Mouse (Mus musculus) CH12F3 (cell line): ENCODE results near the gene Crim1.

ENCODE experiments used
- in situ Hi-C: fragments of 300-500 bp; cut with MboI; formaldehyde crosslinking; loops from 2 replicates; pipeline ENCODE4 v1.14.3; 2020; ENCODE audit warnings: low sequenced_read_pairs

The Crim1 gene

DNA sequence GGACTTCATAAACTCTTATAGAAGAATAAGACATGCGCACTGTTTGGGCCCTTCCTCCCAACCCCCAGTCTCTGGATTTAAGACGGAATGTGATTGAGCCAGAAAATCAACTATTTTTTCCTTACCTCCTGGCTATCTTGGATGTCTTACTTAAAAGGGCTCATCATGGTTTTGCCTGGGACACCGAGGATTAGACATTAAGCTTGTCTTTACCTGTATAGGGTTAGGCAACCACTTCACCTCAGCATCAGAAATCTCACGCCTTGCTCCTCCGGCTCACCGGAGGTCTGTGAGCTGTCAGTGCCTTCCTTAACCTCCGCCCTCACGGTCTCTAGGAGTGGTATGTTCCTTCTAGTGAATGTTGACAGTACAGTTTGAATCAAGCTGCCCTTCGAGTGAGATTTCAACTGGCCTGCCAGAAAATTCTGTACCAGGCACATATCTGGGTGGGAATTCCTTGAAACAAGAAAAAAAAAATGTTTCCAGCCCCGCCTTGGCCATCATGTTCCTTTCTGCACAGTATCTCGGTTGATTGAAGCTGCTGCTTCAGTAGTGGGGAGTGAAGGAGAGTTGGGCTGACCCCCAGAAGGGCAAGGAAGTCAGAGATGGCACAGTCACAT, 121.3 kb downstream of the Crim1 start:
- in situ Hi-C loops: no loop called here

DNA sequence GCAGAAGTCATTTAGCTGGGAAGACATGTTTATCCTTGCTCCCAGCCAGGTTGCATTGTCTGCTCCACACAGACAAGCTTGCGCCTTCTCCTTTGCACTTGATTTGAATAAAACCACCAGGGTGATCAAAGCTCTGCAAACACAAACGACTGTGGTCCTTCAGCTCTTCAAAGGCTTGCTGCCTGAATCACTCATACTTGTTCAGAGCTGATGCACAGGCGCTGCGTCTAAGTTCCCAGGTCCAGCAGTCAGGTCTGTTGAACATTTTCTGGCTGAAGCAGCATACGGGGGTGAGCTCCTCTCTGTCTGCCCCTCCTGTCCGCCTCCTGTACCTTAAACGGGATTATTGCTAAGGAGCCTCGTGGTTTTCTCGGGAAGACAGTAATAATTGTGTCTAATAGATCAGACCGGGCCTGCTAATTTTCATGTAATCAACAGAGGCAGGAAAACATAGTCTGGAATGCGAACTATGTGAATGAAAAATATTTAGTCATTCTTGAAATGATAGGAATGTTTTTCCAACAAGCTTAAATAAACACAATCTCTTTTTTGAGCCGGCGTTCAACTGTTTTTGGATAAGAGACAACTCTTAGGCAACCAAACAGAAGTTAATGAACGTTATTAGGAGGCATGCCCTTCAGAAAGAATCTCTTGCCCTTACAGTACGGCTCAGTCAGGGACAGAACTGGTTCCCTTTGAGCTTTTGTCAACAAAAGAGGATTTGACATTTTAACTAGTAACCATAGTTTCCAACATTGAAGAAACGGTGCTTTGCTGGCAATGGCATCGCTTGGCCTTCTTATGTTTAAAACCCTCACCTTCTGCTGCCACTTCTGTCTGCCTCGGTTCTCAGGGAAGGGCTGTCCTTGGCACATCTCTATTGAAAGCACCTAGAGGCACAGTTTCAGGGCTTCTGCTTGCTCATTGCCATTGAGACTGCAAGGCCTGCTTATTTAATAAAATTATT, 122.6 kb downstream of the Crim1 start:
- in situ Hi-C loops: no loop called here

DNA sequence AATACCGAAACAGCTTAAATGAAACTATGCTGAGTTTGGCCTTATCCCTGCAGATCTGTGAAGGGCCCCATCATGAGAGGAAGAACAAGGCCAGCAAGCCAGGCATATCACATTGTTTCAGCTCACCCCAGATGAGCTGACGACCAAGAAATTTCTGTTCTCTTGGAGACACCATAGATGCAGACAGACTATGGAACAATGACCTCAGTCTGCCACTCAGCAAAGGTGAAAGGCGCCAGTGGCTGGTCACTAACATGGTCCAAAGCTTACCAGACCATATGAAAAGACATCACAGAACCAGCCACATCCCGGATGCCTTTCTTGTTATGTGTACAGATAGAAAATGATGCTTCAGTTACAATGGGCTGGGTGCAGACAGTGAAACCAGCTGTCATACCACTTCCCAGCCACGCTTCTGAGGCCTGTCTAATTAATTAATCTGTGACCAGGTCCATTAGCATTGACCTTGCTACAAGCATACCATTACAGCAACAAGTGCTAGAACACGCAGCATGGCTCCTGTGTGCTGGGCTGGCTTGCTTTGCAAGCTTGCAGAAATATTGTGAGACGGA, 125.8 kb downstream of the Crim1 start:
- in situ Hi-C loops: no loop called here

DNA sequence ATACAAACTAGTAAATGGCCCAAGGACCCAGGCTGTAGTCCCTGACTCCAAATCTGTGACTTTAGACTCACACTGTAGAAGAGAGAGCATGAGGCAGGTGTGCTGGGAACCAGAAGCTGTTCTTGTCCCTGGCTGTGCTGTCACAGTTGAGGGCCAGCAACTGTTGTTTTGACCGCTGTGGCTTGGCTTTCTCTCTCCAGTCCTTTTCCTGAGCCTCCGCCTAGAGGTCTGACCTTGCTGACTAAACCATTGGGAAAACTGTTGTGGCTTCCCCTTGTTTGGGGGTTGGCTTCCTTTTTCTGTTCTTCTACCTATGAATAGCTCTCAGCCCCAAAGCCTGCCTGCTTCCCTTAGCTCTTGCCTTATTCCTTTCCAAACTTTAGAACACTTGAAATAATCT, 126.3 kb downstream of the Crim1 start:
- in situ Hi-C loops: no loop called here

DNA sequence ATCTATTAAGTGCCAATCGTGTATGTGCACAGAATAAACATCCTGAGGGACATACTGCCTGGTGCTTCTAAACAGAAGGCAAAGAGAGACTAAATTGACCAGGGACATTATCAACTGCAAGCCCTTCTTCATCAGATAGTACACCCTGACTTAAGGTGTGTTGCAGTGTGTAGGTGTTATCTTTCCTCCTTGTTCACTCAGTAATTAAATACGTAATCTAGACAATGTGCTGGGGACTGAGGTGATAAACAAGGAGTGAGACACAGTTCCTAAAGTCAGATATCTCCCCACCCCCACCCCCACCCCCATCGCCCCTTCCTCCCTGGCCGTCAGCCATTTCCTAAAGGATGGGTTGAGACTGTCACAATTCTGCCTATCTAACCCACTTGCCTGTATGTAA, 127.1 kb downstream of the Crim1 start:
- in situ Hi-C loops: no loop called here

DNA sequence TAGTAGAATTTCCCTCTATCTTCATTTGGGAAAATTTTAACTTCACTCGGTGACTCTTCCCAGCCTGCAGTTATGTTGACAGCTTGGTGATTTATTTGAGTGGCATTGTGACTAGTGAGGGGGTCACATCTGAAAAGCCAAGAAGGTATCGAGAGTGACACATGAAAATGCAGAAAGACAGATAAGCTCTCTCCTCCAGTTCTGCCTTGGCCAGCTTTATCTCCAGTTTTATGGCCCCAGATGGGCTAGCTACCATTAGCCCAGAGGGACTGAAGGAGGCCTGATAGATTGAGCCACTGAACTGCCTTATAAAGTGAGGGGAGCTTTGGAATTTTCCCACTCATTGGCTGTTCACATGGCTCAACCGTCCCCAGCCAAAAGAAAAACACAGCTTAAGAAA, 128.2 kb downstream of the Crim1 start:
- in situ Hi-C loops: no loop called here

GRCm38 (mm10) chr17:78331438-78331837, 131.4 kb downstream of the Crim1 start:
- in situ Hi-C loops: no loop called here

DNA sequence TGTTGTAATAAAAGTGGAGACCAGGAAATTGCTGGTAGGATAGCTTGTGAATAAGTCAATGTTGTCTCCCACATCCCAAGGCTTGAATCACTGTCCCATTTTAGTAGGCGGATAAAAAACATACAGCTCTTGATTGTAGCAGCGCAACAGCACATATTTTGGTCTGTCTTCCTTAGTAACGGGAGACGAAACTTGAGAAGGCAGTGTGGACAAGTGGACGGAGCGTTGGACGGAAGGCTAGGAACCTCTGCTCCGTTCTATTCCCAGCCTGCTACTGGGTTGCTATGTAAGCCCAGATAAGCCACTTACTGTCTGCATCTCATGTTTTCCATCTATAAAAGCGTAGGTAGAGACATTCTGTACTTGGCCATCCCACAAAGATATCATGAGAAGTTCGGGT, 133.2 kb downstream of the Crim1 start:
- in situ Hi-C loops: no loop called here

DNA sequence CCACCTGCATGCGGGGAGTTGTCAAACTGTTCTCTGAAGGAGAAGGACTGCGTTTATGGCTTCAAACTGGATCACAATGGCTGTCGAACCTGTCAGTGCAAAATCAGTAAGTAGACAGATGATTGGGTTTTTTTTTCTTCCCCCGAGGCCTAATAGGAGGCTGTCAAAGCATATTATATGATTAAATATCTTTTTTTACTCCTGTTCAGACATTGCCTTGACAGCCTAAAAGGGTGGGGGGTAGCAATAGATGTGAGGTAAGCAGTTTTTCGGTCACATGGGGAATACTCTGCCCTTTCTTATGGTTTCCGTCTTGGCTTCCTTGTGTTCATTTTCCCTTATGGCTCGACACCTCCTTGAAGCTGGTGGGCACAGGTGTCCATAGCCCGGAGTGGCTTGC, 135.2 kb downstream of the Crim1 start:
- in situ Hi-C loops: no loop called here

DNA sequence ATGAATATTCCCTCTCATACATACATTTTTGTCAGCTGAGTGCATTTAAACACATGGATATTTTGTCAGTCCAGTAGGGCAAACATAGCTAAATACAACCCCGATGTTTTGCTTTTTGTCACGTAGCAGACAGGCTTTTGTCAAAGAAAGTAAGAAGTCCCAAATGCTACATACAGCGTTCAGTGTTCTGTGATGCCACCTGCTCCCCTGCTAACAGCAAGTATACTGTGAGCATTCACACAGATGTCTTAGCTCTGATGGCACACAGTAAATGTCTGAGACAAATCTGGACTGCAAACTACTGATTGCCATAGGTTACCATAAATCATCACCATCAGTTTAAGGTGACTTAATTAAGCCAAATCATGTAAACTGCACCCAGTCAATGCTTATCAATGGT, 143.6 kb downstream of the Crim1 start:
- in situ Hi-C loops: no loop called here

DNA sequence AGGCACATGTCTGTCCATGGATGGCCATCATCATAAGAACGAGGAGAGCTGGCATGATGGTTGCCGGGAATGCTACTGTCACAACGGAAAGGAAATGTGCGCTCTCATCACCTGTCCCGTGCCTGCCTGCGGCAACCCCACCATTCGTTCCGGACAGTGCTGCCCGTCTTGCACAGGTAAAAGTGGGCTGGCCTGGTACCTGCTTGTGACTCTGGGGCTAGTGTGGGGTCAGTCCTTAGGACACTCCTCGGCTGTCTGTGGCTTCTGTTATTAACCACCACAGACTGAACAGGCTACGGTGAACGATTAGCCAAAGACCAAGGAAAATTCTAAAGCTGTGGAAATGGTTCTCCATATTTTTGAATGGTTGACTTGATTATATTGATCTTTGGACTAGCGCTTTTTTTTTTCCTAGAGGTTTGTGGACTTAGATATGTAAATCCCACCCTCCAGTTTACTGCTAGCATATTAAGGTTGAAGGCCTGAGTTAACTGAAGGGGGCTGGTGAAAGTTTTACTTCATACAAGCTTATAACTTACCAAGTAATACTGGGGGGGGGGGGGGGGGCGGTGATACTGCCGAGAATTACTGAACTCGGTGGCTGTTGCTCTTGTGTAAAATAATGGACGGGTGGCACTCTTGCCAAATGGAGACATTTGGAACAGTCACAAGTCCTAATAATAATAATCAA, 147.2 kb downstream of the Crim1 start:
- in situ Hi-C loops: no loop called here

DNA sequence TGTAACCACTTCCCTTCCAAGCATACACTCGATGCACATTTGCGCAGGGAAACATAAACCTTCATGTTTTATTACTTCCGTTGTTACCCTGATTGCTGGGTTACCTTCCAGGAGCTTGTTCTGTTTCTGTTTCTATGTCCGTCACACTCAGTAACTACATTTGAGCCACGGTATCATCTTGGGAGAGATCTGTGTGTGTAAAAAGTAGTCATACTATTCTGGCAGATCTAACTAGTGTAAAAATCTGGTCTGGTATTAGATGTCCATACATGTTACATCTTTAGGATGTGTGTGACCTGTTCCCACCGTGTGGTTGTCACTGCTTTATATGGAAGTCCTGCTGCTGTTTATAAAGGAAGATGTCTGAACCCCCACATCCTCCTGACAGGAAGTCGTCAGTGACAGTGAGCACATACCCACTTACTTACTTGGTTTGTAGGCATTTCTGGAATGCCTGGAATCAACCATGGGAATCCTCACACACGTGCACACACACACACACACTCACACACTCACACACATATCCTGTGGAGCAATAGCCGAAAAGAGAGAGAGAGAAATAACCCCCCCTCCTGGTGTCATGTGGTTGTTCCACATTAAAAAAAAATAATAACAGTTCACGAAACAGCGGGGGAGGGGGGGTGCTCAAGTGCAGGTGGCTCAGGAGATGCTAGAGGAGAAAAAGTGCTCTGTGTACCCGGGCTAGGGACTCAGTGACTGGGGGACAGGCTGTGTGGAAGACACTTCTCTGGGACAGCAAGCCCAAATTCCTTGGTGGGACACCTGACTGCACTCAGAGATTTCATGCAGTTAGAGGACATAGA, 151.8 kb downstream of the Crim1 start:
- in situ Hi-C loops: no loop called here

- in situ Hi-C loops: no loop called here
Measured at GRCm38 (mm10) chr17:78352500-78352855, 152.4 kb downstream of the Crim1 start.

GRCm38 (mm10) chr17:78354411-78354810, 154.4 kb downstream of the Crim1 start:
- in situ Hi-C loops: no loop called here

DNA sequence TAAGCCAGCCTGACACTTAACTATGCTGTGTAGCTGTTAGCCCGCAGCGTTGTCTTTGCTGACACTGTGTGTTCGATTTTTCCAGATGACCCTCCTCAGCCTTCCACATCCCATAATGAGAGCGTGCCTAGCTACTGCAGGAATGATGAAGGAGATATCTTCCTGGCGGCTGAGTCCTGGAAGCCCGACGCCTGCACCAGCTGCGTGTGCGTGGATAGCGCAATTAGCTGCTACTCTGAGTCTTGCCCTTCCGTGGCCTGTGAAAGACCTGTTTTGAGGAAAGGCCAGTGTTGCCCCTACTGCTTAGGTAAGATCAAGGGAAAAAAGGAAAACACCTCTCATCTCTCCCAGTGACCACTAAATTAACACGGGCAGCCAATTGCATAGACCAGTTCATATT, 154.8 kb downstream of the Crim1 start:
- in situ Hi-C loops: no loop called here

DNA sequence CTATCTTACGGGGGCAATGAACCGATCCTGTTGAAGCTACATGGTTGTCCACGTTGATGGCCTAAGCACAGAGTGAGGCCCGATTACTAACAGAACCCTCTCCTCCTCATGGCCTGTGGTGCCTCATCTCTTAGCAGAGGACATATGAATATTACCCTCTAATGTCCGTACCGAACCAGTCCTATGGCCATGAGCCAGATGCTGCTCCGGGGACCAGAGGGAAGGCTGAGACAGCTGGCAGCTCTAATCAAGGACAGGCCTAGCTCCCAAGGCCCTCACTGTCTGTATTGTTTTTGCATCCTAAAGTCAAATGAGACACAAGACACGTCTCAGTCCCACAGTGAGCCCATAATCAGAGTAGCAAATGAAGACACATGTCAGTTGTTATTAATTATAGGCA, 155.6 kb downstream of the Crim1 start:
- in situ Hi-C loops: no loop called here

GRCm38 (mm10) chr17:78357753-78358152, 157.7 kb downstream of the Crim1 start:
- in situ Hi-C loops: no loop called here

GRCm38 (mm10) chr17:78358251-78358726, 158.2 kb downstream of the Crim1 start:
- in situ Hi-C loops: no loop called here

DNA sequence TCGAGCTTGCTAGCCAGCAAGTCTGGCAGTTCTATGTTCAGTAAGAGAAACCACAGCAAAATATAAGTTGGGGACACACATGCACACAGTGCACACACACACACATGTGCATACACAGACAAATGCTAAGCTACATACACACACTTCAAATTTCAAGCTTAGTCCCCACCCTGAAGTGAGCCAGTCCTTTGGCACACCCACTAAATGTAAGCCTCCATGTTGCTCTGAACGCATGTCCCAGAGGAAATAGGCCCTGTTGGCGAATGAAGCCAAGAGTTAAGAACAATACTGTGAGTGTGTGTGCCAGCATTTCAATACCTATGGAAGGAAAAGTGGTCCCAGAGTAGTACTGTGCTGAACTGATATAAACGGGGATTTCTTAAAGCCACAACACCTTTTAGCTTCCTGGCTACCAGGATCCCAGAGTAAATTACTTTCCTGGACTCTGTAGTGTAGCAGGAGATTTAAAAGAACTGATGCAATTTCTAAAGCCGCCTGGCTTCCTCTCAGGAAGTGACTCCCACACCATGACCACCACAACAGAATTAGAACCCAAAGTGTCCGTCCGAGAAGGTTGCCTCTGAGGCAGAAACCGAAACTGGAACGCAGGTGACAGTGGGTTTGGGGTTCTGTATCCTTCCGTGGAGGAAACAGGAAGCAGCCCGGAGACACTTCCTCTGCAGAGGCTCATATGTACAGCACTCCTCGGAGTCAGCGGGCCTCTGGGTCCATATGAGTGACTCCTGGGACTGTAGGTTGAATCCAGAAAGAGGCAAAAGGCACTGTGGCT, 162.1 kb downstream of the Crim1 start:
- in situ Hi-C loops: no loop called here
